Mouse (Mus musculus): ENCODE measurements around the gene Pmepa1. TPM values are rescaled to one million over a fixed set of nuclear protein-coding genes. Genes with fewer than 3 reads are reported as not detected.

Pmepa1 gene
- polyA plus RNA-seq, 1 experiment from 2014 or later, result 5.3 TPM

GRCm38 (mm10) chr2:173209091-173209815 is 67.1 kb downstream of the Pmepa1 start:
- Histone ChIP-seq H3K36me3 (replicated peaks; ENCODE audit: control insufficient read depth, insufficient read depth) (no peaks in the 10 kb centered on the region), H3K4me2 (replicated peaks) (no peak overlapping the region), H3K4me1 (replicated peaks; ENCODE audit: control insufficient read depth, insufficient read depth, low read length) (no peaks in the 10 kb centered on the region), H3K27me3 (ENCODE audit: control insufficient read depth, insufficient read depth, low read length) (no peaks in the 10 kb centered on the region), H3K9ac (no peak overlapping the region), H3K4me3 (replicated peaks; ENCODE audit: low read length) (no peak overlapping the region), H3K27ac (no peak overlapping the region), H3K9me3 (ENCODE audit: control insufficient read depth, low read length) (0 out of 2 replicates have a peak, but pooled peaks cover 4% of the 10 kb centered on the region)
- DNase-seq (ENCODE audit: low spot score) (no peak), ATAC-seq (ENCODE audit: low FRiP score) (no peak)
- WGBS, result 94% methylated on average over 7 of the region's 7 CpGs

DNA sequence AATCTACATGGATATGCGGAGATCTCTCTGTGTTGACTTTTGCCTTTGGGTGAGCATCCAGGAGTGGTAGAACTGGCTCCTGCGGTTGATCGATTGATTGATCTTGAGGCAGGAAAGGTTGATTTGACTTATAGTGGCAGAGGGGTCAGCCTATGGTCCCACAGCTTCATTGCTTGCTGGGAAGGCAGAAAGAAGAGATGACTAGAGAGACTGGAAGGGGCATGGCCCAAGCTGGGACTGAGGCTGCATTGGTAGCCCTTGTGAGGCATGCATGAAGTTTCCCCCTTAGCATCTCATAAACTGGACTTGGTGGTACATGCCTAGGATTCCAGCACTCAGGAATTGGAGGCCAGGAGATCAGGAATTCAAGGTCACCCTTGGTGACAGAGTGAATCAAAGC is 69.3 kb downstream of the Pmepa1 start:
- 0 out of 2 replicates have a peak, but pooled peaks cover 4% of the 10 kb centered on the region for H3K9me3 ChIP-seq (ENCODE audit: control insufficient read depth, low read length)

GRCm38 (mm10) chr2:173205563-173206099 is 70.7 kb downstream of the Pmepa1 start:
- ATAC-seq (ENCODE audit: low FRiP score), result no peak
- no peak overlapping the region for H3K27ac ChIP-seq
- 96% methylated on average over 14 of the region's 14 CpGs for WGBS

More for the DNA sequence above, 69.3 kb downstream of the Pmepa1 start:
- 98% methylated on average over 3 of the region's 3 CpGs for WGBS
- no peak overlapping the region for H3K4me3 ChIP-seq (replicated peaks; ENCODE audit: low read length)
- H3K4me2 ChIP-seq (replicated peaks), result no peak overlapping the region
- H3K27ac ChIP-seq, result no peak overlapping the region
- ATAC-seq (ENCODE audit: low FRiP score) (no peak), DNase-seq (ENCODE audit: low spot score) (no peak)
- no peaks in the 10 kb centered on the region for H3K27me3 ChIP-seq (ENCODE audit: control insufficient read depth, insufficient read depth, low read length)
- H3K4me1 ChIP-seq (replicated peaks; ENCODE audit: control insufficient read depth, insufficient read depth, low read length), result no peaks in the 10 kb centered on the region
- no peaks in the 10 kb centered on the region for H3K36me3 ChIP-seq (replicated peaks; ENCODE audit: control insufficient read depth, insufficient read depth)
- H3K9ac ChIP-seq, result no peak overlapping the region

DNA sequence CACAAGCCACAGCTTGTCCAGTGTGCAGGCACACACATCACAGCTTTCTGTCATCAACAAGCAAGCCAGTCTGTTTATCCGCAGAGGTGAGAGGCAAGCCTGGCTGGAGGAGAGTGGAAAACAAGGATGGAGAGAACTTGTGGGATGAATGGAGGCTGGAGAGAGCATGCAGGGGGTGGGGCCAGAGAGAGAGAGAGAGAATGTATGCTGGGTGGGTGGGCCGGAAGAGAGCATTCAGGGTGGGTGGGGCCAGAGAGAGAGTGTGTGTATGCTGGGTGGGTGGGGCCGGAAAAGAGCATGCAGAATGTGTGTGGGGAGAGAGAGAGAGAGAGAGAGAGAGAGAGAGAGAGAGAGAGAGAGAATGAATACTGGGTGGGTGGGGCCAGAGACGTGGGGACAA is 71.7 kb downstream of the Pmepa1 start:
- Histone ChIP-seq H3K36me3 (replicated peaks; ENCODE audit: control insufficient read depth, insufficient read depth) (no peaks in the 10 kb centered on the region), H3K27me3 (ENCODE audit: control insufficient read depth, insufficient read depth, low read length) (no peaks in the 10 kb centered on the region), H3K4me3 (replicated peaks; ENCODE audit: low read length) (no peak overlapping the region), H3K27ac (no peak overlapping the region), H3K4me1 (replicated peaks; ENCODE audit: control insufficient read depth, insufficient read depth, low read length) (no peaks in the 10 kb centered on the region), H3K9ac (no peak overlapping the region), H3K4me2 (replicated peaks) (no peak overlapping the region), H3K9me3 (ENCODE audit: control insufficient read depth, low read length) (0 out of 2 replicates have a peak, but pooled peaks cover 4% of the 10 kb centered on the region)
- ATAC-seq (ENCODE audit: low FRiP score), result no peak
- DNase-seq (ENCODE audit: low spot score), result no peak
- WGBS, result 62% methylated on average over 4 of the region's 4 CpGs

More at GRCm38 (mm10) chr2:173205563-173206099, 70.7 kb downstream of the Pmepa1 start:
- 0 out of 2 replicates have a peak, but pooled peaks cover 4% of the 10 kb centered on the region for H3K9me3 ChIP-seq (ENCODE audit: control insufficient read depth, low read length)
- H3K4me3 ChIP-seq (replicated peaks; ENCODE audit: low read length), result no peak overlapping the region
- DNase-seq (ENCODE audit: low spot score), result no peak
- no peaks in the 10 kb centered on the region for H3K4me1 ChIP-seq (replicated peaks; ENCODE audit: control insufficient read depth, insufficient read depth, low read length)
- no peak overlapping the region for H3K9ac ChIP-seq
- no peaks in the 10 kb centered on the region for H3K36me3 ChIP-seq (replicated peaks; ENCODE audit: control insufficient read depth, insufficient read depth)
- H3K27me3 ChIP-seq (ENCODE audit: control insufficient read depth, insufficient read depth, low read length), result no peaks in the 10 kb centered on the region
- no peak overlapping the region for H3K4me2 ChIP-seq (replicated peaks)

- 90% methylated on average over 3 of the region's 3 CpGs for WGBS
- DNase-seq (ENCODE audit: low spot score), result no peak
- H3K4me3 ChIP-seq (replicated peaks; ENCODE audit: low read length), result no peak overlapping the region
- no peak overlapping the region for H3K4me2 ChIP-seq (replicated peaks)
- no peaks in the 10 kb centered on the region for H3K27me3 ChIP-seq (ENCODE audit: control insufficient read depth, insufficient read depth, low read length)
- H3K9ac ChIP-seq, result no peak overlapping the region
- H3K9me3 ChIP-seq (ENCODE audit: control insufficient read depth, low read length), result peaks cover 8% of the 10 kb centered on the region; the same call in 1 of the 2 replicates
- H3K36me3 ChIP-seq (replicated peaks; ENCODE audit: control insufficient read depth, insufficient read depth), result no peaks in the 10 kb centered on the region
- H3K27ac ChIP-seq, result no peak overlapping the region
- no peak for ATAC-seq (ENCODE audit: low FRiP score)
- H3K4me1 ChIP-seq (replicated peaks; ENCODE audit: control insufficient read depth, insufficient read depth, low read length), result no peaks in the 10 kb centered on the region
These were observed 72.6 kb downstream of the Pmepa1 start for GRCm38 (mm10) chr2:173203726-173204125.

DNA sequence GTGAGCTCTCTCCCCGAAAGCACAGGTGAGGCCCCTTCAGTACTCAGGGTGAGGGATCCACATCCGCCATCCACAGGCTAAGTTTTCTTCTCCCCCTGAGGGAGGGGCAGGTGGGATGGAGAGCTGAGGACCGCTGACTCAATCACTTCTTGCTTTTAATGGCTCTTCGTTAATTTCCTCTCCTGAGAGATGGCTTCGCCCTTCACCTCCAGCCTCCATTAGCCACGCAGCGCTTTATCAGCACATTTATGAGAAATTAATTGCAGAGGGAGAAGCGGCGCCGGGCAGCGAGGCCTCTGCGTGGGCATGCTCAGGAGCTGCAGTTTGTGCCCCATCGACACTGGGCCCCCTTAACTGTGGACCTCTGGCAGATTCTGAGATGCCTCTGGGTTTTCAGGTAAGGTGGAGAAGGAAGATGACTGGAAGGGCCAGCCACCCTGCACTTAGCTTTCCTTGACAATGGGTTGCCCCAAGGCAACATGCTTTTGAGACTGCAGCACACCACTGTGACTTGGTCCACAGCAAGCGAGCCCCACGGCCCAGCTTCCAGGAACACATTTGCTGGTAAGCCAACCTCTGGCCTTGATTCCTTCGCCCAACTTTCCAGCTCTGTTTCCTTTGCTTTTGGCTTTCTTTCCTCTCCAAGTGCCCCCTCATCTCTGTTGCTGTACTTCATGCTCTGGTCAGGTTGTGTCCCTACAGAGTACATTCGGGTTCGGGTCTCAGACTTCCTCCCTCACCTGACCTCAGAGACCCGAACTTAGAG is 73.2 kb downstream of the Pmepa1 start:
- Histone ChIP-seq H3K27me3 (ENCODE audit: control insufficient read depth, insufficient read depth, low read length) (no peaks in the 10 kb centered on the region), H3K9ac (no peak overlapping the region), H3K36me3 (replicated peaks; ENCODE audit: control insufficient read depth, insufficient read depth) (no peaks in the 10 kb centered on the region), H3K27ac (no peak overlapping the region), H3K4me1 (replicated peaks; ENCODE audit: control insufficient read depth, insufficient read depth, low read length) (no peaks in the 10 kb centered on the region), H3K4me3 (replicated peaks; ENCODE audit: low read length) (no peak overlapping the region), H3K9me3 (ENCODE audit: control insufficient read depth, low read length) (peaks cover 10% of the 10 kb centered on the region; the same call in 1 of the 2 replicates), H3K4me2 (replicated peaks) (no peak overlapping the region)
- no peak for ATAC-seq (ENCODE audit: low FRiP score)
- DNase-seq (ENCODE audit: low spot score), result no peak
- whole genome bisulfite sequencing, result 69% methylated on average over 19 of the region's 19 CpGs

DNA sequence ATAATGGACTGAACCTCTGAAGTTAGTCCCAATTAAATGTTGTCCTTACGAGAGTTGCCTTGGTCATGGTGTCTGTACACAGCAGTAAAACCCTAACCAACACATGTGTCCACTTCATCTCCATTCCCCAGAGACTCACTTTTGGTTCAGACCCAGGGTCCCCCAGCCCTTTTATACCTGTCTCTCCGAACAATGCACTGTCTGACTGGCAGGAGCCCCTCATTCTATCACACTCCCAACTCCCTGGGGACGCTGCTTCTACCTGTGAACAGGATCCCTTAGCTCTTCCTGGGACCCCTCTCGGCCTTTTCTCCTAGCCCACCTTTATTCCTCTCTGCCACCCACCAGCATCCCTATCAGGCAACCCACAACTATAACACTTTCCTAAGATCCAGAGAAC is 81.5 kb downstream of the Pmepa1 start:
- no peaks in the 10 kb centered on the region for H3K27me3 ChIP-seq (ENCODE audit: control insufficient read depth, insufficient read depth, low read length)
- DNase-seq (ENCODE audit: low spot score) (no peak), ATAC-seq (ENCODE audit: low FRiP score) (no peak)
- no peak overlapping the region for H3K4me2 ChIP-seq (replicated peaks)
- H3K4me3 ChIP-seq (replicated peaks; ENCODE audit: low read length), result no peak overlapping the region
- no peak overlapping the region for H3K27ac ChIP-seq
- no peaks in the 10 kb centered on the region for H3K4me1 ChIP-seq (replicated peaks; ENCODE audit: control insufficient read depth, insufficient read depth, low read length)
- no peaks in the 10 kb centered on the region for H3K36me3 ChIP-seq (replicated peaks; ENCODE audit: control insufficient read depth, insufficient read depth)
- peaks cover 12% of the 10 kb centered on the region; the same call in 1 of the 2 replicates for H3K9me3 ChIP-seq (ENCODE audit: control insufficient read depth, low read length)
- WGBS, result 88% methylated on average over 4 of the region's 4 CpGs
- no peak overlapping the region for H3K9ac ChIP-seq

DNA sequence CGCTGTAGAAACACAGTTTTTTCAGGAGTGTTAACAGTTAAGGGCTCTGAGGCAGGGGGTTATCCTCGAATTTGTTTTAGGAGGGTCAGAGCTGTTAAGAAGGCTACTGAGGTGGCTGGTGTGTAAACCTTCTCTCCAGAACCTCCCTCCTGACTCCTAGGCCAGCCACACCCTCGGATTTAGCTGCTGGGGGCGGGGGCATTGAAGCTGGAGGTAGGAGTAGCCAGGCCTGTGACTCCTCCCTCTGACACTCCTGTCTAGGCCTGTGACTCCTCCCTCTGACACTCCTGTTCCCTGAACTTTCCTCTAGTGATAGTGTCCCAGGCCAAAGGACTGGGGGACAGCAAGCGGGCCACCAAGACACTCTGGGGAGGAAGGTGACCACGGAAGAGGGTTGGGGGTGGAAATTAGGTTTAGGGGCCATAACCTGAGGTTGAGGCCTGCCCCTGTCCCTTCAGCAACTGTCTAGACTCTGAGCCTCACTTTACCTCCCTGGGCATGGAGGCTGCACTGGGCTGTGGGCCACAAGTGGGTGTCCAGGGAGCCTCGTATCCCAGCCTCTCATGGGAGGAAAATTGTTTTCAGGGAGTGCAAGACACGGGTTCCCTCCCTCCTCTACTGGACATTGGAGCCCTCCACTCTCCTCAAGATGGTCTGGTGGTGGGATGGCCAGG is 89.0 kb downstream of the Pmepa1 start:
- WGBS, result 48% methylated on average over 8 of the region's 8 CpGs
- H3K27me3 ChIP-seq (ENCODE audit: control insufficient read depth, insufficient read depth, low read length), result no peaks in the 10 kb centered on the region; the same call in 1 of the 2 replicates
- H3K36me3 ChIP-seq (replicated peaks; ENCODE audit: control insufficient read depth, insufficient read depth), result no peaks in the 10 kb centered on the region
- ATAC-seq (ENCODE audit: low FRiP score), result no peak
- no peak overlapping the region for H3K4me2 ChIP-seq (replicated peaks)
- no peak for DNase-seq (ENCODE audit: low spot score)
- no peak overlapping the region for H3K27ac ChIP-seq
- H3K9me3 ChIP-seq (ENCODE audit: control insufficient read depth, low read length), result no peaks in the 10 kb centered on the region
- no peak overlapping the region for H3K4me3 ChIP-seq (replicated peaks; ENCODE audit: low read length)
- no peak overlapping the region for H3K9ac ChIP-seq
- H3K4me1 ChIP-seq (replicated peaks; ENCODE audit: control insufficient read depth, insufficient read depth, low read length), result no peaks in the 10 kb centered on the region

Data from hindbrain, embryonic 14.5 days (tissue).